Mouse (Mus musculus): ENCODE measurements around the gene Krtap16-1.

Gene Krtap16-1

DNA sequence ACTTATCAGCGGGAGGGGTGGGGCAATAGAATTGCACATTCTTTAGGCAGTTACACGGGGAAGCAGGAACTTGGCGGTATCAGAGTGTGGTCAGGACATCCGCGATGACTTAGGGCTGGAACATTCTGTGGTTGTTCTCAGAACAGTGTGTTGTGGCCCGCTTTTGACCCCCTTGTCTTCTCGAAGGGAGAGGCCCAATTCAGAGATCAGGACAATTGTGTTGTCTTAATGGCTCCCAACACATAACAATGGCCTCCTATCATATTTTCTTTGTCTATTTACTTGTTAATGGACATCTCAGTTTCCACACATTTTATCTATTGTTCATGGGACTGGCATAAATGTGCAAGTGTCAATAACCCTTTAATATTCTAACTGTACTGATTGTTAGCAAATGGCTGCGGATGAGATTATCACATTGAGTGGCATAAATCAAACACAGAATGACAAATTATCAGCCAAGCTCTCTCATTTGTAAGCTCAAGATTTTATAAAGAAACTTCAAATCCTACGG, 48.6 kb downstream of the Krtap16-1 start:
- DNase-seq: no peak

GRCm38 (mm10) chr11:99935991-99936390, 50.4 kb downstream of the Krtap16-1 start, which contains the start of gene Krtap31-2:
TSS of gene Krtap31-2 (plus strand) at chr11:99936291.
- DNase-seq: no peak
